Mouse (Mus musculus) erythroblast, embryonic 14.5 days (primary cell): ENCODE results near the gene Aldh1a2.

ENCODE experiments used
- GATA1 ChIP-seq: IDR thresholded peaks from 2 replicates; pipeline ENCODE4 v1.6.1; 2012; ENCODE audit warnings: low read length, inconsistent platforms, mixed read lengths
- TAL1 ChIP-seq: IDR thresholded peaks from 3 replicates; pipeline ENCODE4 v1.6.1; 2012; ENCODE audit warnings: low read length, inconsistent platforms, mixed read lengths

DNA sequence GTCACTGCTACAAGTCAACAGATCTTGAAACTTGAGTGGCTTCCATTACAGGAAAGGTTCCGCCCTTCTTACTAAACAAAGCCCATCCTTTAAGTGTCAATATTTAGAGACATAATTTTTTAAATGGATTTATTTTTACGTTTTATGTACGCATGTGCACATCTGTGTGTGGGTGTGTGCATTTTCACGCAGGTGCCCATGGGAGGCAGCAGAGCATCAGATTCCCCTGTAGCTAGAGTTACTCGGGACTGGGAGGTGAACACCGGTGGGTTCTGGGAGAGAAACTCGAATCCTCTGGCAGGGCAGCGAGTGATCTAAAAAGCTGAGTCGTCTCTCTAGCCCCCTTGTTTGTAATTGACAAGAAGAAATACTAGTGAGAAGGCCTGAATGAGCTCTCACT, 42.1 kb upstream of the Aldh1a2 start:
- no peak for TF ChIP-seq GATA1
- no peak for TF ChIP-seq TAL1
